Mouse (Mus musculus): ENCODE data around the gene 0610010F05Rik. TPM values are rescaled to one million over a fixed set of nuclear protein-coding genes. Genes with fewer than 3 reads are reported as not detected.
A peak's percentile ranks its signal among the peaks of the same experiment; 100 is the strongest.

Gene 0610010F05Rik
- total RNA-seq (2021), result 10 to 100 TPM; 71.0 to 75.2 TPM

DNA sequence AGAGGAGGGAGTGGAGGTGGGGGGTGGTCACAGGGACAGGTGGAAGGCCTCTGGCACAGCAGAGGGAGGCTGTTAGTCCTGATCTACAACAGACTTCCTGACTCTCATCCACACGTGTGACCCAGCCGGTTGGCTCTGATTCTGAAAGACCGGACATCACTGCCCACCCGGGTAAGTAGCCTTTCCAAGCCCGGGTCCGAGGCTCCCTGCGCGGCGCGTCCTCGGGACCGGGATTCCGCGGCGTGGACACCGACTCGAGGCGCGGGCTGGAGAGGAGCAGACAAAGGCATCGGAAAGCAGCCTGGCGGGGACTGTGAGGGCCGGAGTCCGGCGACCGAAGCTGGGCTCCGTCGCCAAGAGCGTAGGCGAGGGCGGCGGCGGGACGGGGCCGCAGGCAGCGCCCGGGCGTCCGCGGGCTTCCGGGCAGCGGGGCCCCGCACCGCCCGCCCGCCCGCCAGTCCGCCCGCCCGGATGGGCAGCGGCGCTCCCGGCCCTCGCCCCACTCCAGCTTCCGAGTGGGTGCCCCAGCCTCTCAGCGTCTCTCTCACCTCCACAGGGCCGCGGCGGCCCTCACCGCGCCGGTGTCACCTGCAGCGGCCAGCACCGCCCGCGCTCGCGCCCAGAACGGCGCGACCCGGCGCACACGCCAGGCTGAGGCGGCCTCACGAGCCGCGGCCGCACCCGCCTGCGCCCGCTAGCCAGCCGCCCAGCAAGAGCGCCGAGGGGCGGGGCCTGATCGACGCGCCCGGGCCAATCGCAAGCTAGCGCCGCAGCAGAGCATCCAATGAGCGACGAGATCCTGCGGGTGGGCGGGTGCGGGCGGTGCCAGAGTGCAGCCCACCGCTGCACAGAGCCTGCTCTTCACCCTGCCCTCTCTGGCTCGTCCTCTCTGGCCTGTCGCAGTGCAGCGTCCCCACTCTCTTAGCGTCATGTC lies at the start of gene 0610010F05Rik:
TSS of gene 0610010F05Rik (minus strand) at position 695 of the 934 bp plus-strand sequence.
- peak; percentile 77 to 92 for DNase-seq (ENCODE audit: extremely low spot score in 1 of 2, low spot score in 2 of 2)
- intact Hi-C loops (cut with DNase I), result loop anchor here (2.0 kb wide), 1 partner anchor 34 kb away; no protein-coding TSS in a partner anchor

DNA sequence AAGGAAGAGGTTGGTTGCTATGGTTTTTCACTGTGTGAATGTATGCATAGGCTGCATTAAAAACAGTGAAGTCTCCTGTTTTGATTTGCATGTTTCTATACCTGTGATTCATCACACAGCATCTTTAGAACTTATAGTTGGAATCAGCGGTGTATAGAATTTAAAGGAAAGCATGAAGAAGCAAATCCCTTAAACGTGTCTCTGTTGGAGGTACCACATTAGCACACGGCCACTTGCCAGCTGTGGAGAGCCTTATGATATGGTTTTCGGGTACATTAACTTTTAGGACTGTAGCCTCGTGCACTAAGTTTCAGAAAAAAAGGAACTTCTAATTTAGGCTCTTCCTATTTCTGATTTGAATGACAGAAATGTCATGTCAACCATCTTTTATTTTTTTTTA lies 49.1 kb upstream of the 0610010F05Rik start:
- intact Hi-C loops (cut with DNase I), result loop anchor here (5.0 kb wide), 1 partner anchor 270 kb away; no protein-coding TSS in a partner anchor
- no peak for DNase-seq (ENCODE audit: extremely low spot score in 1 of 2, low spot score in 2 of 2)

DNA sequence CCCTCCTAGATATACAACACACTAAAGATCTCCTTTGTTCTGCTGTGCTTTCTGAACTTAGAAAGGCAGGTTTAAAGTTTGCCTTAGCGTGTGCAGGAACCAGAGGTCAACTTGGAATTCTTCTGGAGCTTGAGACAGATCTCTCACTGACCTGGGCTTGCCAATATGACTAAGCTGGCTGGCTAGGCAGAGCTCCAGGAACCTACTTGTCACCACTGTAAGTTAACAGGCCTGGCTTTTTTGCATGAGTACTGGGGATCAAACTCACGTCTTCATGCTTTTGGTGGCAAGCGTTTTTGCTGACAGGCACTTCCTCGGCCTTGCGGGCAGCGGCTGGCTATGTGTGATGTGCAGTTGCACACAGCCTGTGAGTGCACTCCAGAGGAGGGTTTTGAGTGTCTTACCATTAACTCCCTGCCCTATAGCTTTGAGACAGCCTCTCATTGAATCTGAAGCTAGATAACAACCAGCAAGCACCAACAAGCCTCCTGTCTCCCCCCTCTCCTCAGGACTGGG lies 47.1 kb upstream of the 0610010F05Rik start:
- no peak for DNase-seq (ENCODE audit: extremely low spot score in 1 of 2, low spot score in 2 of 2)
- intact Hi-C loops (cut with DNase I), result loop anchor here (5.0 kb wide), 1 partner anchor 272 kb away; no protein-coding TSS in a partner anchor

DNA sequence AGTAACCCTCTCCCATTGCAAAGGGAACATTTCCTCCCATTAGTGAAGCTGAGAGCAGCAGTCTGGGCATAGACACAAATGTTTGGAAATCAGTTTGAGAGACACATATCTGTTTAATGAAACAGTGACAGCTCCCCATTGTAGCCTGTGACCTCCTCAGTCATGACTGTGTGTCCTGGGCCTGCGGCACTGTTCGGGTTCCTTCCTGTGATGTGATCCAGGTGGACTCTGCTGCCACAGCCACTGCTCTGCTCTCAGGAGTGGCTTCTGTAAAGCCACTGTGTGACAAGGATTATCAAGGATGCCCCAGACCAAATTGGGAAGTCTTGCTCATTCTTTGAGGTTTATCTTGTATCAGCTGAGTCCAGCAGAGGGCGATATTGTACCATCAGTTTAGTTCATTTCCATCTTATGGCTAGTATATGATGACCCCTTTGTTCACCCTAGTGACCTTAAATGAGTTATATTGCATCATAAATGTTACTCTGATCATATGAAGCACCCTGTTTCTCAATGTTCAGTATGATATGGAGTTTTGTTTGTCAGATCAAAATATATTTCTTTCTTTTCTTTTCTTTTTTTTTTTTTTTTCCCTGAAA lies 45.7 kb upstream of the 0610010F05Rik start:
- intact Hi-C loops (cut with DNase I), result loop anchor here (5.0 kb wide), 1 partner anchor 198 kb away; no protein-coding TSS in a partner anchor
- peak; percentile 52 to 55 for DNase-seq (ENCODE audit: extremely low spot score in 1 of 2, low spot score in 2 of 2)

DNA sequence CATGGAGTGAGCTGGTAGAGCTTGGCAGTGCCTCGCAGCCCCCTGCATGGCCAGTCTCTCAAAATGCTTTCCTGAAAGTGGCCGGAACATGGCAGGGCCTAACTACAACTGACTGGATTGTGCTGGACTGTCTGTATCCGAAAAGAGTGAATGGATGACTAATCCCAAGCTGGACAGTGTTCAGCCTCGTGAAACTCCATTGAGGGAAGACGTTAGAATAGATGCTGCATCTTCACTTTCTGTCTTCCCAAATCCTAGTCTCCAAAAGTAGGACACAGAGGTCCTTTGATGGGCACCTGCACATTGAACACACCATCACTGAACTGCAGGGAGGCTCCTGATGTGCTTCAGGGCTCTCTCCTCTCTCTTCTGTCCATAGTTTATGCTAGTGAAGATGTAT lies 42.7 kb upstream of the 0610010F05Rik start:
- no peak for DNase-seq (ENCODE audit: extremely low spot score in 1 of 2, low spot score in 2 of 2)
- intact Hi-C loops (cut with DNase I), result loop anchor here (5.0 kb wide), 1 partner anchor 201 kb away; no protein-coding TSS in a partner anchor

DNA sequence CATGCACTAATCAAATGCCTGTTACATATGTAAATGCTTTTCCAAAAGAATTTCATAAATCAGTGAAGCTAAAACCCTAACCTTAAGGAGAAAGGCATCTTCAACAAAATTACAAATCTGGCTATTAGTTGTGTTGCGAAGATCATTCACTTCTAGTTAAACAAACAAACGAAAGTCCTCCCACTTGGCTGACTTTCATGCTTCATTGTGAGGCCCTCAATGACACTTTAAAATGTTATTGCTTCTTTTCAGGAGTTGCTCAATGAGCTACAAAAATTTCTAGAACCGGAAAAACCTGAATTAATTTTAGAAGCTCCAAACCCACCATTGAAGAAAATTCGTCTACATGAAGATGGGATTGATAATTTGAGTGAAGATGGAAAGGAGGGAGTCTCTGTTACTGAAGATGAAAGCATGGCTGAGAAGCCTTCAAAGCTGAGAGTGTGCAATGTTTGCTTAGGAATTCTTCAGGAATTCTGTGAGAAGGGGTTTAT lies 38.9 kb upstream of the 0610010F05Rik start:
- DNase-seq (ENCODE audit: extremely low spot score in 1 of 2, low spot score in 2 of 2), result no peak
- intact Hi-C loops (cut with DNase I), result no loop called here

DNA sequence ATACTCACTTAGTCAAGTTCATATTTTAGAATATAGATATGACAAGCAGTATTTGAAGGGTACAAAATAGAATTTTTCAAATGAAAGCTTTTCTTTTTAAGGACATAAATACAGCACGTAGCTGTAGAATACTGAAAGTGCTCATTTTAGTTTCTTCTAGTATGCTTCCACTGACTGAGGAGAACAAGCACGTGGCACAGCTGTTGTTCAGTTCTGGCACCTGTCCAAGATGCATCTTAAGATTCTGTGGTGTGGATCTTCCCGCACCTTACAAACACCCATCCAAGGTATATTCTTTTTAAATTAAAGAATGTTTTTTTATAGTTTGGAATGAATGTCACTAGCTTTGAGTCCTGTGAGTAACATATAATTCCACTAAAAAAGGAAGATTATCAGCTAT lies 33.7 kb upstream of the 0610010F05Rik start:
- intact Hi-C loops (cut with DNase I), result loop anchor here (2.0 kb wide), 1 partner anchor 34 kb away; the partner anchor contains the start of gene 0610010F05Rik

DNA sequence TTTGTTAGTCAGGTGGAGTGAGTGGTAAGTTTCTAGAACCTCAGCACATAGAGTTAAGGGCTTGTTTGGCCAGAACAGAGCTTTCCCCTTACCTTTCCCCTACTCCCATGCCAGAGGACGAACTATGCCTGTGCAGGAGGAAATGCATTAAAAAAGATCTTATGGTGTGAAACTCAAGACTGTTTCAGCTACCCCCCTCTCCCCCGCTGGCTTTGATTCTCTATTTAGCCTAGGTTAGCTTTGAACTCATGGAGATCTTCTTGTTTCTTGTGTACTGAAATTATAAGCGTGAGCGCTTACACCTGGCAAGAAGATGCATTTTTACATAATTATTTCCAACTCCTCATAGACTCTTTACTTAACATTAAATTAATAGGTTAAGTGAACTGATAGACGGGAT lies 33.1 kb upstream of the 0610010F05Rik start:
- DNase-seq (ENCODE audit: extremely low spot score in 1 of 2, low spot score in 2 of 2), result no peak
- intact Hi-C loops (cut with DNase I), result loop anchor here (2.0 kb wide), 1 partner anchor 34 kb away; the partner anchor contains the start of gene 0610010F05Rik

More for the DNA sequence above, 33.7 kb upstream of the 0610010F05Rik start:
- DNase-seq (ENCODE audit: extremely low spot score in 1 of 2, low spot score in 2 of 2), result peak in 1 of 2 experiments; percentile 36

DNA sequence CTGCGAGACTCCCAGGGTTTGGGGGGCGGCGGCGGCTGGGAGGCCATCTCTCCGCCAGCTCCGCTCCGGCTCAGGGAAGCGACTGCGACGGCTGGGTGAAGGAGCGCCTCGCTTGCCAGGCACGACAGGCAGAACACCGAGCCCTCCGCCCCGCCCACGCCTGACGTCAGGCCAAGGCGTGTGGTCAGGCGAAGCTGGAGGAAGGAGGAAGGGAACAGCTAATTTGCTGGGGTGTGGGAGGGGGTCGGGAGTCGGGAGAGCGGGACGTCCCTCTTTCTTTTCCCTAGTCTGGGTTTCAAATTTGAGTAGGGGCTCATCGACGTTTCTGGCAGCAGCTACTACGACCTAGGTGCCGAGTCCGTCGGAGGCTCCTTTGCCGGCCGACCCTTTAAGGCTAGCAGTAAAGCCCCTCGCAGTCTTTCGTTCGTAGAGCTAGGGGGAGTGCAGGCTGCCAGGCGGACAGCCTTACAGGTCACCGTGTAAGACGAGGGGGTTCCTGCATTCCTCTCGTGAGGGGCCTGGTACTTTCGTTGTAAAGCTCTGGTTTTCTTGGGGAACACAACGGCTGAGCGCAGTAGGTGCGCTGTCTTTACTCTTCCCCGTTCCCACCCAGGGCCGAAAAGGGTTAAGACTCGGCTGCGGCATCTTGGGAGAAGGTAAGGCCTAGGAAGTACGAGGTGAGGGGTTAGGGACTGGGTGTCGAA lies 32.5 kb upstream of the 0610010F05Rik start, which contains the start of gene Pex13:
TSS of gene Pex13 (minus strand) at position 162 of the 704 bp plus-strand sequence.
- intact Hi-C loops (cut with DNase I), result loop anchor here (2.0 kb wide), 1 partner anchor 33 kb away; the partner anchor contains the start of gene 0610010F05Rik
- DNase-seq (ENCODE audit: extremely low spot score in 1 of 2, low spot score in 2 of 2), result peak; percentile 90 to 96

DNA sequence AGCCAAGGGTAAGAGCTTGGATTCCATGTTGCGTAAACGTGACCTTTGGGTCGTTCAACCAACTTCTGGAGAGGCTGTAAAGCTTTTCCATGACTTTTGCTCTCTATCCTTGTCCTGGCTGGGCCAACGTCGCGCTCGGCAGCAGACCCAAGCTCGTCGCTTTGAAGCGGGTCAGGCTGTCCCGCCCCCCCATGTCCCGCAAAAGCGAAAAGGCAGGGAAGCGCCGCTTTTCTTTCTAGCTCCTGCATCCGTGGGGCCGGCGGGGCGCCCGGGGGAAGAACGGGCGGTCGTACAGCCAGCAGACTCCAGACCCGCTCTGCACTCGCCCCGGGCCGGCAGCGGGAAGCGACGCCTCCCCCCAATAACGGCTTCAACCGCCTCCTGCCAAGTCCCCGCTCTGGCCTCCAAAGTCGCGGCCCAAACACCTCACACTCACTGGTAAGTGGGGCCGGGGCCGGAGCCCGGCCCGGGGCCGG lies 31.9 kb upstream of the 0610010F05Rik start, which contains the start of gene Pus10:
TSS of gene Pus10 (plus strand) at position 364 of the 476 bp plus-strand sequence.
- intact Hi-C loops (cut with DNase I), result no loop called here
- DNase-seq (ENCODE audit: extremely low spot score in 1 of 2, low spot score in 2 of 2), result no peak

DNA sequence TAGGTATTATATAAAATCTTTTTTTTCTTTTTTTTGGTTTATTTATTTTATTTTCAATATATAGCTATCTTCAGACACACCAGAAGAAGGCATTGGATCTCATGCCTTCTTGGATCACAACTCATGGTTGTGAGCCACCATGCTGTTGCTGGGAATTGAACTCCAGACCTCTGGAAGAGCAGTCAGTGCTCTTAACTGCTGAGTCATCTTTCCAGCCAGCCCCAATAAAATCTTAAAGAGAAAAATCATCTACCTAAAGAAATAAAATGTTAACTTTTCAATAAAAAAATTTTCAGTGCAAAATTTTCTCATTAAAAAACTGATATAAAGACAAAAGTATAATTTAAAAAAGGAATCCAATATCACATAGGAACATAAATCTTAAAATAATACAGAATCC lies 30.8 kb upstream of the 0610010F05Rik start:
- DNase-seq (ENCODE audit: extremely low spot score in 1 of 2, low spot score in 2 of 2), result no peak
- intact Hi-C loops (cut with DNase I), result no loop called here

DNA sequence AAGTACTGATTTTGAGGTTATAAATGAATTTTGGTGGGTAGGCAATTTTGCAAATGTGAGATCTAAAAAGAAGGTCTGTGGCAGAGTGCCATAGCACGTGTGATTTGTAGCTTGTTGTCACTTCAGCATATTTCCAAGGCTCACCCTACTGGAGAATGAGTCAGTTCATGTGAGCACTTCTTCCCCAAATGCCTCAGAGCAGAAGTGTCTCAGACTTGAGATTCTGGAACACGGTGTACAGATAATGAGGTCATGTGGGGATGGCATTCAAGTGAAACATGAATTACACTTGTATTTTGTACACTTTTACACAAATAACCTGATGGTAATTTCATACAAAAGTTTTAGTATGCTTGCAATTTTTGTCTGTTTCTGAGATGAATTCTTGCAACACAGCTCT lies 24.4 kb upstream of the 0610010F05Rik start:
- intact Hi-C loops (cut with DNase I), result no loop called here
- no peak for DNase-seq (ENCODE audit: extremely low spot score in 1 of 2, low spot score in 2 of 2)

DNA sequence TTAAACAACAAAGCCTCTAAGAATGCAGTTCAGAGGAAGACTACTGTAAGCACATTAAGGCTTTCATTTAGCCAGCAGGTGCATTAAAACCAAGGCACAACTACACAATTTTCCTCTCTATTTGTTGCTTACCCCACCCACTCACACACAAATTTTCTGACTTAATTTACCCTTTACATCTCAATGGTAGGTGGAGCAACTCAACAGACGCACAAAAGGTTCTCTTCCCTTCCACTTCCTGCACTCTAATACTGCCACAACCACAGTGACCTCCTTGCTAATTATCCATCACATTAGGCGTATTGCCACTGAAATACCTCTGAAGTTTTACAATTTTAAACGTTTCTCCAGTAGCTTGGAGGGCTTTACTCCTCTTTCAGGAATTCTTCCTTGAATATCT lies 20.2 kb upstream of the 0610010F05Rik start:
- intact Hi-C loops (cut with DNase I), result no loop called here
- no peak for DNase-seq (ENCODE audit: extremely low spot score in 1 of 2, low spot score in 2 of 2)

DNA sequence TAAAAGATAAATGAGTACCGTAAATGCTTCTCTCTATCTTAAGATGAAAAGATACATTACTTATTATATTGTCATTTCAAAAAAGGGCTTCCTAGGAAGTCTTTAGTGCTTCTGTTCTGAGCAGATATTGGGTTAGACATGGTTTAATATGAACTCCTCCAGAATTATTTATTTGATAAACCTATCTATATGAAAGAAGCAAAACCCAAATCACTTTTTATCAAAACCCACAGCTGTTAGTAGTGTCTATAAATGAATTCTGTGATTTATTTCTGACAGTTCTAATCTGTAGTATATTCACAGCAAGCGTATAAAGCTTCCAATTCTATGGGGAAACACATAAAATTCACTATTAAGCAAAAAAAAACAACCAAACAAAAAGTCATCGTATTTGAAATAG lies 14.4 kb upstream of the 0610010F05Rik start:
- intact Hi-C loops (cut with DNase I), result no loop called here
- no peak for DNase-seq (ENCODE audit: extremely low spot score in 1 of 2, low spot score in 2 of 2)

DNA sequence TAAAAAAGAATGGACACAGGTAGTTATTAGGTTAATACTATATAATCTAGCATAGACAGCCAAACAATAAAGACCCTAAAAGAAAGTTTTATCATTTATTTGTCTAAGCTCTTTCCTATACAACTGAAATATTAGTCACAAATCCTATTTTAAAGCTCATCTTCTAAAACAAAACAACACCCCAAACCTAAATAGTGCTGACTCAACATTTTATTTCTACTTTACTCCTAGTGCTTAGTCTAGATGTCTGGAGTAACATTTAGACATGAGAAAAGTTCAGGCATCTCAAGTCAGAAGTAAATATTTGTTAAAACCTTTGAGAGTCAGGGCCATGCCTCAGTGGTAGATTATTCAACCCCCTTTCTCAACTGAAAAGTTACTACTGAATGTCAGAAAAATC lies 14.0 kb upstream of the 0610010F05Rik start:
- intact Hi-C loops (cut with DNase I), result no loop called here

DNA sequence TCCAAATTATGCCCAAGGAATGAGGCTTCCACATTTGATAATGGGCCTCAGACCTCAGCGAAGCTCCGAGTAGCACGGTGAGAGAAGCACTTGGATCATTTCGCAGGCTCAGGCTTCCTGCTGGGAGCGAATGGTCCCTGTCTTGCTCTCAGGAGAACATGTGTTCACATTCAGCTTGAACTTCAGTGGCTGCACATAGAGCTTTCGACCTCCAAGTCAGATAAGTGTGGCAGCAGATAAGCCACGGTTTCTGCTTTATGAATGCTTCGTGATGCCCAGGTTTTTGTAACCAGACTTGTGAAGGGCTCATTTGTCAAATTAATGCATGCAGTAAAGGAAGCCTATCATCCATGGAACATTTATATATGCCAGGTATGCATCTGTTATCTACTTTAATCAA lies 1.1 kb upstream of the 0610010F05Rik start:
- DNase-seq (ENCODE audit: extremely low spot score in 1 of 2, low spot score in 2 of 2), result no peak
- intact Hi-C loops (cut with DNase I), result no loop called here

More for the DNA sequence above, 14.0 kb upstream of the 0610010F05Rik start:
- no peak for DNase-seq (ENCODE audit: extremely low spot score in 1 of 2, low spot score in 2 of 2)

DNA sequence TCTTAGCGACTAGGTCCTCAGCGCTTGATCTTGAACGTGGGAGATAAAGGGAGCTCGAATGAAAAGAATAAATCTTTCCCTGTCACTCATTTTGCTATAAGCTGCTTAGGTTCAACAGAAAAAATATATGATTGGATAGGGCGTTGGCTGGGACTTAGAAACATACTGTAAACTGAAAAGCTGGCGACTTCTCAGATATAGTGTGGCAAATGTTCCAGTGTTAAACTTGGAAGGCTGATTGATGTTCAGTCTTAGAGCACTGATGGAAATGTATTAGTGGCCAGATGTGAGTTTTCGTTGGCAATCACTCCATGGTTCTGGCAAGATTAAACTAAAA lies 408 bp upstream of the 0610010F05Rik start:
- DNase-seq (ENCODE audit: extremely low spot score in 1 of 2, low spot score in 2 of 2), result no peak
- intact Hi-C loops (cut with DNase I), result loop anchor here (2.0 kb wide), 1 partner anchor 33 kb away; no protein-coding TSS in a partner anchor

DNA sequence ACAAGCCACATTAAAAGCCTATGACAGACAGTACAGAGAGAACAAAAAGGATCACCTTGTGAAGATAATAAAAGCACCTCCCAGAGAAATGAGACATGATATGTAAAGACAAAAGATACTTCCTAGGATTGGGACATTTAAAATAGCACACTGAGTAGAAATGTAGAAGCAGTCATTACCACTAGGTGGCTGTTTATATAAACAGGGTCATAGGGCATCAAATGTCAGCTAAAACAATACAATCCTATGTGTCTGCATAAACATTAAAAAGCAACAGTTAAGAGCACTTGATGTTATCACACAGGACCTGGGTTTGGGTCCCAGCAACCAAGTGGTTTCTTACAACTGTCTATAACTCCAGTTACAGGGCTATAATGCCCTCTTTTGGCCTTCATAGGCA lies 2.8 kb downstream of the 0610010F05Rik start:
- intact Hi-C loops (cut with DNase I), result no loop called here

More for the DNA sequence above, 2.8 kb downstream of the 0610010F05Rik start:
- DNase-seq (ENCODE audit: extremely low spot score in 1 of 2, low spot score in 2 of 2), result no peak
